Mouse (Mus musculus): ENCODE data around the gene Raly. TPM values are rescaled to one million over a fixed set of nuclear protein-coding genes. Genes with fewer than 3 reads are reported as not detected.
A peak's percentile ranks its signal among the peaks of the same experiment; 100 is the strongest.

The Raly gene
- total RNA-seq, 2 experiments from 2014 or later, result 66.5 to 67.0 TPM

- no peak for DNase-seq
Measured at GRCm38 (mm10) chr2:154782856-154783650, 7.8 kb upstream of the Raly start.

- DNase-seq, result no peak
Measured at GRCm38 (mm10) chr2:154785284-154785683, 5.6 kb upstream of the Raly start.

- DNase-seq, result no peak
Measured at GRCm38 (mm10) chr2:154786187-154786586, 4.7 kb upstream of the Raly start.

GRCm38 (mm10) chr2:154786776-154787175 is 4.1 kb upstream of the Raly start:
- no peak for DNase-seq

- no peak for DNase-seq
Measured at GRCm38 (mm10) chr2:154789381-154789780, 1.5 kb upstream of the Raly start.

- DNase-seq, result no peak
Measured at GRCm38 (mm10) chr2:154789977-154790655, 780 bp upstream of the Raly start.

GRCm38 (mm10) chr2:154791661-154792642 is 1.1 kb downstream of the Raly start:
- DNase-seq, result peak; percentile 62 to 66

GRCm38 (mm10) chr2:154803372-154803771 is 12.5 kb downstream of the Raly start:
- DNase-seq, result no peak

GRCm38 (mm10) chr2:154803845-154804244 is 12.9 kb downstream of the Raly start:
- no peak for DNase-seq

- no peak for DNase-seq
Measured at GRCm38 (mm10) chr2:154807689-154808088, 16.8 kb downstream of the Raly start.

- no peak for DNase-seq
Measured at GRCm38 (mm10) chr2:154809107-154809762, 18.3 kb downstream of the Raly start.

GRCm38 (mm10) chr2:154810821-154811220 is 19.9 kb downstream of the Raly start:
- DNase-seq, result no peak

- DNase-seq, result no peak
Measured at GRCm38 (mm10) chr2:154813426-154813825, 22.5 kb downstream of the Raly start.

- DNase-seq, result no peak
Measured at GRCm38 (mm10) chr2:154817089-154817488, 26.2 kb downstream of the Raly start.

GRCm38 (mm10) chr2:154817788-154818187 is 26.9 kb downstream of the Raly start:
- peak; percentile 54 to 59 for DNase-seq

- no peak for DNase-seq
Measured at GRCm38 (mm10) chr2:154818599-154818998, 27.7 kb downstream of the Raly start.

GRCm38 (mm10) chr2:154820346-154820745 is 29.4 kb downstream of the Raly start:
- DNase-seq, result no peak

- no peak for DNase-seq
Measured at GRCm38 (mm10) chr2:154826054-154826538, 35.2 kb downstream of the Raly start.

GRCm38 (mm10) chr2:154827521-154827920 is 36.6 kb downstream of the Raly start:
- no peak for DNase-seq

GRCm38 (mm10) chr2:154832471-154832870 is 41.6 kb downstream of the Raly start:
- DNase-seq, result no peak

- DNase-seq, result no peak
Measured at GRCm38 (mm10) chr2:154834149-154834865, 43.4 kb downstream of the Raly start.
